In the genomic region with DNA sequence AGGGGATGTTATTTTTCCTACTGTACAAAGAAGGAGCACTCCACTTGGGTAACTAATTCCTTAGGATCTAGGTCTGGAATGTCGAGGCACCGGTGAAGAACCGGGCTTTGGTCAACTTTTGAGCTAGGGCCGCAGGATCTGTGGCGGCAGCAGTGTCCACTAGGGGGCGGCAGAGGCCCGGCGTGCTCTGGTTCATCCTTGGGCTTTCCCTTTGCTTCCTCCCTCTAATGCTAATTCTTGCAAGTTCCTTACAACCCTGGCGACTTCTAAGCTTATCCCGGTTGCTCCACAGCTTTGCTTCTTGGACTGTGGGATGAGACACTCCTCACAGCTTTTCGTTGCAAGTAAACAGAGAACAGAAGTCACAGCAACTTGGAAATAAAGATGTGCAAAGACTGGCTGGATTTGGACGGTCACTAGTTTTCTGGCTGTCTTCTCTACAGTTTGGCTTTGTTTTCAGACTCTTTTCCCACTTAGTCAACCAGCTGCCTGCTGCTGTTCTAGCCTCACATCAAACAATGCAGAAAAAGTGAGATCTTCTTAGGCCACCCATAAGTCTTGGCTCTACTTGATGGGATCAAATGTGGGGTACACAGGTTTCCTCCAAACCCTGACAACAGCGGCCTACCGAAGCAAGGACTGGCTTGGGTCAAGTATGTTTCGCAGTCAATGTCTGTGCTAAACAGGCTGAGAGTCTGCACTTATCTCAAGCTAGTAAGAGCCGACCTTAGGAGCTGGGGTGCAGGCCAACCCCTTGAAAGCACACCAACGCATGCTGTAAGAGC, we compare ENCODE assay signal across 9 mouse cellular contexts. TPM values are rescaled to one million over a fixed set of nuclear protein-coding genes. Genes with fewer than 3 reads are reported as not detected.
A peak's percentile ranks its signal among the peaks of the same experiment; 100 is the strongest.
DNase-seq lines count a peak whose midpoint lies in the region; ATAC-seq and TF ChIP-seq lines count a peak whose summit lies in the region.
"Had no signal": no experiment of that assay in that cellular context is flagged by ENCODE, and none has a peak within 500 bp of the region (broad histone marks: within the 10 kb centered on the region; RNA-seq: fewer than 3 reads in every experiment).

No protein-coding gene starts in this region.

- DNase-seq in NIH3T3 (ENCODE audit: low read depth) = peak; percentile 93
- DNase-seq in cerebellum, adult 18-20 months = peak; percentile 58 to 75
- peak; percentile 85 for DNase-seq in hindbrain, embryonic 10.5 days (ENCODE audit: low spot score)
- DNase-seq in layer of hippocampus, adult 2 months (ENCODE audit: low spot score in 2 of 2) = peak; percentile 61 to 88
- peak; percentile 84 for DNase-seq in lung, postnatal 0 days (ENCODE audit: low spot score)
- DNase-seq in retina, embryonic 14.5 days (ENCODE audit: low spot score) = peak; percentile 90
- peak; percentile 60 to 68 for DNase-seq in urinary bladder, adult 18-20 months (ENCODE audit: low spot score in 2 of 2)

- H3K4me2 ChIP-seq in forebrain, embryonic 16.5 days (ENCODE audit: low read length) = no peak overlapping the region
- H3K4me2 ChIP-seq in lung, postnatal 0 days (replicated peaks; ENCODE audit: low read depth, low read length) = no peak overlapping the region
- H3K4me2 ChIP-seq: limb, embryonic 13.5 days had no signal

- H3K36me3 ChIP-seq in forebrain, embryonic 16.5 days (ENCODE audit: control insufficient read depth, insufficient read depth) = no peaks in the 10 kb centered on the region
- no peaks in the 10 kb centered on the region for H3K36me3 ChIP-seq in hindbrain, embryonic 10.5 days
- no peaks in the 10 kb centered on the region for H3K36me3 ChIP-seq in lung, postnatal 0 days (ENCODE audit: insufficient read depth, low read length)
- H3K36me3 ChIP-seq: limb, embryonic 13.5 days had no signal

- H3K9ac ChIP-seq in forebrain, embryonic 16.5 days (replicated peaks; ENCODE audit: low read depth, low read length) = no peak overlapping the region
- no peak overlapping the region for H3K9ac ChIP-seq in lung, postnatal 0 days (replicated peaks; ENCODE audit: low read depth)
- H3K9ac ChIP-seq: limb, embryonic 13.5 days had no signal

- H3K4me1 ChIP-seq in forebrain, embryonic 16.5 days (replicated peaks; ENCODE audit: control insufficient read depth, insufficient read depth, low read length) = no peaks in the 10 kb centered on the region
- no peaks in the 10 kb centered on the region; the same call in 1 of the 2 replicates for H3K4me1 ChIP-seq in hindbrain, embryonic 10.5 days (replicated peaks)
- H3K4me1 ChIP-seq in lung, postnatal 0 days (ENCODE audit: insufficient read depth, low read depth, low read length) = no peaks in the 10 kb centered on the region
- H3K4me1 ChIP-seq: limb, embryonic 13.5 days had no signal

- no peaks in the 10 kb centered on the region for H3K9me3 ChIP-seq in forebrain, embryonic 16.5 days (ENCODE audit: control insufficient read depth, low read length)
- H3K9me3 ChIP-seq in hindbrain, embryonic 10.5 days = no peaks in the 10 kb centered on the region
- no peaks in the 10 kb centered on the region for H3K9me3 ChIP-seq in lung, postnatal 0 days (ENCODE audit: low read length)
- H3K9me3 ChIP-seq: limb, embryonic 13.5 days had no signal

- H3K27ac ChIP-seq in forebrain, embryonic 16.5 days (ENCODE audit: low read length) = no peak overlapping the region
- H3K27ac ChIP-seq in hindbrain, embryonic 10.5 days = no peak overlapping the region
- no peak overlapping the region for H3K27ac ChIP-seq in layer of hippocampus, adult 2 months
- H3K27ac ChIP-seq in lung, postnatal 0 days (ENCODE audit: low read length) = no peak overlapping the region
- H3K27ac ChIP-seq: limb, embryonic 13.5 days had no signal

- WGBS in forebrain, embryonic 16.5 days = 39% methylated on average over 17 of the region's 17 CpGs
- 39% methylated on average over 17 of the region's 17 CpGs for WGBS in hindbrain, embryonic 10.5 days
- WGBS in lung, postnatal 0 days = 27% methylated on average over 17 of the region's 17 CpGs

- no peaks in the 10 kb centered on the region for H3K27me3 ChIP-seq in forebrain, embryonic 16.5 days (replicated peaks; ENCODE audit: control insufficient read depth, insufficient read depth, low read length)
- no peaks in the 10 kb centered on the region; the same call in 1 of the 2 replicates for H3K27me3 ChIP-seq in hindbrain, embryonic 10.5 days (ENCODE audit: insufficient read depth, poor library complexity, severe bottlenecking)
- H3K27me3 ChIP-seq in lung, postnatal 0 days (replicated peaks; ENCODE audit: insufficient read depth, low read length) = no peaks in the 10 kb centered on the region

- TF ChIP-seq EP300 in lung, postnatal 0 days (IDR thresholded peaks at IDR 0.05) = no peak

- peak; percentile 100 for TF ChIP-seq CTCF in layer of hippocampus, adult 2 months (conservative IDR thresholded peaks at IDR 0.05)
- peak; percentile 91 for TF ChIP-seq CTCF in lung, postnatal 0 days (IDR thresholded peaks at IDR 0.05)

- H3K4me3 ChIP-seq in forebrain, embryonic 16.5 days (replicated peaks; ENCODE audit: low read length) = no peak overlapping the region
- H3K4me3 ChIP-seq in hindbrain, embryonic 10.5 days = no peak overlapping the region
- no peak overlapping the region for H3K4me3 ChIP-seq in layer of hippocampus, adult 2 months
- H3K4me3 ChIP-seq in lung, postnatal 0 days (ENCODE audit: low read depth, low read length) = no peak overlapping the region
- H3K4me3 ChIP-seq: limb, embryonic 13.5 days had no signal

- ATAC-seq in forebrain, embryonic 16.5 days = peak; percentile 77
- ATAC-seq in lung, postnatal 0 days = peak; percentile 60

RNA-seq across cellular contexts. Expression of gene Tmem72, which starts 51.2 kb away (rescaled TPM):
- 0.81 and 1.4 TPM in 2 replicates for polyA plus RNA-seq in forebrain, embryonic 16.5 days (2015; fragmentation: Nextera tagmentation; extraction: Ambion mirVana)
- 0.06 and 0.08 TPM in 2 replicates for polyA plus RNA-seq in hindbrain, embryonic 10.5 days (2016; fragmentation: Nextera tagmentation; extraction: Ambion mirVana)
- total RNA-seq in layer of hippocampus, adult 2 months (2021) = under 1 TPM; 0.59 to 0.82 TPM
- polyA plus RNA-seq in lung, postnatal 0 days (2015; fragmentation: Nextera tagmentation; extraction: Ambion mirVana) = 0.01 and 0.02 TPM in 2 replicates
